Mouse (Mus musculus): ENCODE measurements at regions not wholly inside any gene's neighbourhood (a gene's known extent, or its start where the extent isn't known, plus 50 kb on each side); places are given as distances from the start of the nearest gene placed in this dataset.
A peak's percentile ranks its signal among the peaks of the same experiment; 100 is the strongest.

DNA sequence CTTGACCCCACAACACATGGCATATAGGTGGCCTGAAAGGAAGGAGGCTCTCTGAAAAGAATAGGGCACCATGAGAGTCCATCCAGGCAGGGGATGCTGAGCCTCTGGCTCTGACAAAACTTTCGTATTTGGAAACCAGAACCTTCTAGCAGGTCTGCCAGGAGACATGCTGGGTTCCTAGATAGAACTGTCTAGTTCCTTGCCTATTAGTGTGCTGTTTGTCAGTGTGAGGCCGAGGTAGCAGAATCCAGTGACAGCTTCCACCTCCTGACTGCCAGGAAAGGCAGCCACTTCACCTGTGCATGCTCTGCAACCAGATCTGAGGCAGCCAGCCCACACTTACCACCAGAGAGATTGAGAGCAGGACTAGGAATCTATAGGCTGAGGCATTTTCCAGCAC is 245.4 kb upstream of the 9630041A04Rik start:
- H3K9me3 ChIP-seq: no peaks in the 10 kb centered on the region
- H3K27ac ChIP-seq (replicated peaks): no peak overlapping the region
- no peak for DNase-seq (ENCODE audit: low spot score)
- no peaks in the 10 kb centered on the region for H3K27me3 ChIP-seq (replicated peaks; ENCODE audit: low read depth, poor library complexity, severe bottlenecking)
- WGBS: 79% methylated on average over 2 of the region's 2 CpGs
- H3K4me1 ChIP-seq: no peaks in the 10 kb centered on the region
- no peak overlapping the region for H3K4me3 ChIP-seq
- H3K36me3 ChIP-seq (replicated peaks): no peaks in the 10 kb centered on the region

- DNase-seq (ENCODE audit: low spot score): no peak
- Histone ChIP-seq H3K27me3 (replicated peaks; ENCODE audit: low read depth, poor library complexity, severe bottlenecking) (no peaks in the 10 kb centered on the region), H3K4me3 (no peak overlapping the region), H3K36me3 (replicated peaks) (no peaks in the 10 kb centered on the region), H3K4me1 (no peaks in the 10 kb centered on the region), H3K9me3 (no peaks in the 10 kb centered on the region), H3K27ac (replicated peaks) (no peak overlapping the region)
- 84% methylated on average over 3 of the region's 3 CpGs for WGBS
Observed at GRCm38 (mm10) chr9:101615176-101615575, 246.5 kb upstream of the 9630041A04Rik start.

GRCm38 (mm10) chr9:101613933-101614332 is 247.7 kb upstream of the 9630041A04Rik start:
- no peaks in the 10 kb centered on the region for H3K9me3 ChIP-seq
- 66% methylated on average over 3 of the region's 3 CpGs for WGBS
- H3K4me1 ChIP-seq: no peaks in the 10 kb centered on the region
- no peaks in the 10 kb centered on the region for H3K36me3 ChIP-seq (replicated peaks)
- H3K27ac ChIP-seq (replicated peaks): no peak overlapping the region
- H3K27me3 ChIP-seq (replicated peaks; ENCODE audit: low read depth, poor library complexity, severe bottlenecking): no peaks in the 10 kb centered on the region
- H3K4me3 ChIP-seq: no peak overlapping the region
- no peak for DNase-seq (ENCODE audit: low spot score)

DNA sequence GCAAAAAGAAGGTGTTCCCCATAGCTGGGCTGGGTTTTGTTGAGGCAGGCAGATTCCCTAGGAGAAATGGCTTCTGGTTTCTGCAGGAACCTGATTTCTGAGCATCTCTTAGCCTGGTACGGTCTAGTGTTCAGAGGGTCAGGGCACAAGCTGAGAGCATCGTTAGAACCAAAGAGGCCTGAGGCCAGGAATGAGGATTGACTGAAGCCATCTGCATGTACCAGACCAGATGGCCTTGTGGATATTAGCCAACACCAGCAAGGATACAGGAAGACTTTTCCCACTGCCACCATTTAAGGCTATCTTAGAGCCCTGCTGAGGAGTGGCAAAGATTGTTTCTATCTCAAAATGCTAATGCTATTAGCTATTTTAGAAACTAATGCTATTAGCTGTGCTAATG is 248.2 kb upstream of the 9630041A04Rik start:
- no peak overlapping the region for H3K4me3 ChIP-seq
- no peak for DNase-seq (ENCODE audit: low spot score)
- no peaks in the 10 kb centered on the region for H3K27me3 ChIP-seq (replicated peaks; ENCODE audit: low read depth, poor library complexity, severe bottlenecking)
- H3K27ac ChIP-seq (replicated peaks): no peak overlapping the region
- no peaks in the 10 kb centered on the region for H3K4me1 ChIP-seq
- H3K9me3 ChIP-seq: no peaks in the 10 kb centered on the region
- no peaks in the 10 kb centered on the region for H3K36me3 ChIP-seq (replicated peaks)
- 77% methylated on average over 2 of the region's 2 CpGs for WGBS

GRCm38 (mm10) chr9:101612971-101613370 is 248.7 kb upstream of the 9630041A04Rik start:
- no peak overlapping the region for H3K27ac ChIP-seq (replicated peaks)
- no peaks in the 10 kb centered on the region for H3K36me3 ChIP-seq (replicated peaks)
- H3K27me3 ChIP-seq (replicated peaks; ENCODE audit: low read depth, poor library complexity, severe bottlenecking): no peaks in the 10 kb centered on the region
- WGBS: 87% methylated on average over 5 of the region's 5 CpGs
- H3K9me3 ChIP-seq: no peaks in the 10 kb centered on the region
- DNase-seq (ENCODE audit: low spot score): no peak
- no peak overlapping the region for H3K4me3 ChIP-seq
- no peaks in the 10 kb centered on the region for H3K4me1 ChIP-seq

GRCm38 (mm10) chr9:101612571-101612970 is 249.1 kb upstream of the 9630041A04Rik start:
- H3K36me3 ChIP-seq (replicated peaks): no peaks in the 10 kb centered on the region
- no peaks in the 10 kb centered on the region for H3K4me1 ChIP-seq
- H3K27me3 ChIP-seq (replicated peaks; ENCODE audit: low read depth, poor library complexity, severe bottlenecking): no peaks in the 10 kb centered on the region
- 91% methylated on average over 4 of the region's 4 CpGs for WGBS
- no peak overlapping the region for H3K4me3 ChIP-seq
- H3K9me3 ChIP-seq: no peaks in the 10 kb centered on the region
- DNase-seq (ENCODE audit: low spot score): no peak
- no peak overlapping the region for H3K27ac ChIP-seq (replicated peaks)

GRCm38 (mm10) chr9:101611481-101611880 is 250.2 kb upstream of the 9630041A04Rik start:
- peak; percentile 63 for DNase-seq (ENCODE audit: low spot score)
- Histone ChIP-seq H3K9me3 (no peaks in the 10 kb centered on the region), H3K27me3 (replicated peaks; ENCODE audit: low read depth, poor library complexity, severe bottlenecking) (no peaks in the 10 kb centered on the region), H3K27ac (replicated peaks) (no peak overlapping the region), H3K36me3 (replicated peaks) (no peaks in the 10 kb centered on the region), H3K4me3 (no peak overlapping the region), H3K4me1 (no peaks in the 10 kb centered on the region)
- 39% methylated on average over 3 of the region's 3 CpGs for WGBS

DNA sequence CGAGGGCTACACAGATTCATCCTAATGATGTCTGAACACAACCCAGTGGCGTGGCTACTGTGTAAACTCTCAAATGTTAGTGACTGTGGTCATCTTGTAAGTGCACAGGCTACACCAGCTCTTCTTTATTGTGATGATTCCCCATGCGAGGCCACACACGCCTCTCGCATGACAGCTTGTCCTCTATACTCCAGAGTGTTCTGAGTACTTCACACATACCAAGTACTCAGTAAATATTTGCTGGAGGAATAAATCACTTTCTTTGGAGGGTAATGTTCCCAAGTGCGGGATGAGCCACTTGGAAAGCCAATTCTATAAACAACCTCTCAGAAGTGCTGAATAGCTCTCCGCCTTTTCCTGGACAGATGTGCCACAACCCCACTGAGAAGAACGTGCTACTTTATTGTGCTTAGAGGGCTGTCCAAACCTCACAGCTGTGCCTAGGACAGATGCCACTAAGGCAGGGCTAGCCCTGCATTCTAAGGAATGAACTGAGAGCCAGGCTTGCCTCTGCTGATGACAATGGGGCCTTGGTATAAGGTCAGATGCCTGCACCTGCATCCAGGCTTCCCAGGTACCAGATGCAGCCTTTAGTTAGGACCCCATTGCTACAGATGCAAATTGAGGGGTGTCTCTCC is 250.7 kb upstream of the 9630041A04Rik start:
- Histone ChIP-seq H3K36me3 (replicated peaks) (no peaks in the 10 kb centered on the region), H3K27ac (replicated peaks) (no peak overlapping the region), H3K27me3 (replicated peaks; ENCODE audit: low read depth, poor library complexity, severe bottlenecking) (no peaks in the 10 kb centered on the region), H3K9me3 (no peaks in the 10 kb centered on the region), H3K4me3 (no peak overlapping the region), H3K4me1 (no peaks in the 10 kb centered on the region)
- 80% methylated on average over 8 of the region's 8 CpGs for WGBS
- no peak for DNase-seq (ENCODE audit: low spot score)

- H3K4me1 ChIP-seq: no peaks in the 10 kb centered on the region
- DNase-seq (ENCODE audit: low spot score): no peak
- H3K9me3 ChIP-seq: no peaks in the 10 kb centered on the region
- H3K27me3 ChIP-seq (replicated peaks; ENCODE audit: low read depth, poor library complexity, severe bottlenecking): no peaks in the 10 kb centered on the region
- no peak overlapping the region for H3K4me3 ChIP-seq
- WGBS: 87% methylated on average over 4 of the region's 4 CpGs
- no peak overlapping the region for H3K27ac ChIP-seq (replicated peaks)
- H3K36me3 ChIP-seq (replicated peaks): no peaks in the 10 kb centered on the region
Observed at GRCm38 (mm10) chr9:101610338-101610737, 251.3 kb upstream of the 9630041A04Rik start.

DNA sequence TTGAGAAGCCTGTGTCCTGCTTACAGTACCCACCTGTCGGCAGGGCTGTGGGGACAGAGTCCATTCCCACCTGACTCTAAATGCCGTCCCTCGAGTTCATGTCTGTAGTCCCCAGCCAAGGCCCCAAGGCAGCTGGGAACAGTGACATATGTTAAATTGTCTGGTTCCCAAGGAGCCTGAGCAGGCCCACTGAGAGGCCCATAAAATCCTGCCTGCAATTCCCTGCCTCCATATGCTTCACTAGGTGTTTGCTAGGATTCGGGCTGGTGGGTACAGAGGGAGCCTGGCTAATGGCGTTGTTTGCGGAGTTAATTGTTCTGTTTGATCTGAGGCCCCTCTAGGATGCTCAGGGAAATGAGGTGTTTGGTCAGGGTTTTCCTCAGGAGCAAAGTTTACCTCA is 258.8 kb upstream of the 9630041A04Rik start:
- H3K27ac ChIP-seq (replicated peaks): no peak overlapping the region
- H3K36me3 ChIP-seq (replicated peaks): no peaks in the 10 kb centered on the region
- WGBS: 77% methylated on average over 6 of the region's 6 CpGs
- DNase-seq (ENCODE audit: low spot score): no peak
- H3K9me3 ChIP-seq: no peaks in the 10 kb centered on the region
- no peaks in the 10 kb centered on the region for H3K4me1 ChIP-seq
- H3K4me3 ChIP-seq: no peak overlapping the region
- no peaks in the 10 kb centered on the region for H3K27me3 ChIP-seq (replicated peaks; ENCODE audit: low read depth, poor library complexity, severe bottlenecking)

GRCm38 (mm10) chr9:101596898-101597297 is 264.7 kb upstream of the 9630041A04Rik start:
- WGBS: 86% methylated on average over 3 of the region's 3 CpGs
- no peaks in the 10 kb centered on the region for H3K27me3 ChIP-seq (replicated peaks; ENCODE audit: low read depth, poor library complexity, severe bottlenecking)
- H3K27ac ChIP-seq (replicated peaks): no peak overlapping the region
- H3K4me3 ChIP-seq: no peak overlapping the region
- DNase-seq (ENCODE audit: low spot score): no peak
- no peaks in the 10 kb centered on the region for H3K36me3 ChIP-seq (replicated peaks)
- no peaks in the 10 kb centered on the region for H3K9me3 ChIP-seq
- H3K4me1 ChIP-seq: no peaks in the 10 kb centered on the region

GRCm38 (mm10) chr9:101595101-101595650 is 266.5 kb upstream of the 9630041A04Rik start:
- Histone ChIP-seq H3K9me3 (no peaks in the 10 kb centered on the region), H3K4me1 (no peaks in the 10 kb centered on the region), H3K4me3 (no peak overlapping the region), H3K27me3 (replicated peaks; ENCODE audit: low read depth, poor library complexity, severe bottlenecking) (no peaks in the 10 kb centered on the region), H3K36me3 (replicated peaks) (no peaks in the 10 kb centered on the region), H3K27ac (replicated peaks) (no peak overlapping the region)
- no peak for DNase-seq (ENCODE audit: low spot score)
- WGBS: 85% methylated on average over 14 of the region's 14 CpGs

GRCm38 (mm10) chr9:101592621-101593020 is 269.0 kb upstream of the 9630041A04Rik start:
- Histone ChIP-seq H3K4me3 (no peak overlapping the region), H3K4me1 (no peaks in the 10 kb centered on the region), H3K27ac (replicated peaks) (no peak overlapping the region), H3K36me3 (replicated peaks) (no peaks in the 10 kb centered on the region), H3K9me3 (no peaks in the 10 kb centered on the region), H3K27me3 (replicated peaks; ENCODE audit: low read depth, poor library complexity, severe bottlenecking) (no peaks in the 10 kb centered on the region)
- DNase-seq (ENCODE audit: low spot score): no peak
- WGBS: 87% methylated on average over 8 of the region's 8 CpGs
